Mouse (Mus musculus) skeletal muscle tissue, adult 2 months (tissue): ENCODE measurements around the gene Gjb4.

Experiments
- DNase-seq: peaks from one replicate; pipeline ENCODE4 v3.0.0-alpha.2; 2012; ENCODE audit warnings: low read depth, low spot score

Gene Gjb4

DNA sequence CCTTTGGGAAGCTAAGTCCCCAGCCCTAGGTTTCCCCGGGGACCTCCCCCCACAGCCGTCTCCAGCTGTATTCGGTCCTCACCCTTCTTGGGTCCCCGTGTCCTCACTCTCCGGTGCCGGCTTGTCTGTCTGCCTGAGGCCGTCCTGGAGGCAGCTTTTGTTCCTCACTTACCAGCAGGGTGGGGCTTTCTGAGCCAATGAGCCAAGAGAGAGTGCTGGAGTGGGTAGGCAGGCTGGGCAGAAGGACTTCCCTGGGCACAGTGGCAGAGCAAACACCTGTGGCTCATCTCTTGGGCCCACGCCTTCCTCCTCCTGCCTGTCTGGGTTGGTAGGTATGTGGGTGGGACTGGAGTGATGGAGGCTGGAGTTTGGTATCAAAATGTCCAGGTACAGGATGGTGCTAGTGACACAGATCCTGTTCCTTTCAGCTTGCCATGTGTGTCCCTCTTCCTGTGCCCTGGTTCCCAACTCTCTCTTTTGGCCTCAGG lies at the start of gene Gjb4:
Gene Gjb4 (minus strand): TSS at position 131 of the 488 bp plus-strand sequence.
- DNase-seq: no peak

DNA sequence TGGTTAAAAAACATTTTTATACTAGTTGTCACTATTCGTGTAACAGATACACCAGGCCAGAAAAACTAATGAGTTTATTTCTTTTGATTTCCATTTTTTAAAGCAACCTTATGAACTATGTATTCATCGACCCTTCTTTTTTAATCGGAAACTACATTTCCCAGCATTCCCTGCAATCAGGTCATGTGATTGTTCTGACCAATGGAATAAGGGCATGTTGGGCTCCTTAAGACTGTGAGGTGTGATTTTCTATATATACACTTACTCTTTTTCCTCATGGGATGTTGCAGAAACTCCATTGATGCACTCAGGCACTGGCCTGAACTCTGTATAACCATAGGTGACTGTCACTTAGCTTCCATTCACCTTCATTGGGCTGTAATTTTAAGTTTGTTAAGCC lies 48.7 kb upstream of the Gjb4 start:
- no peak for DNase-seq

DNA sequence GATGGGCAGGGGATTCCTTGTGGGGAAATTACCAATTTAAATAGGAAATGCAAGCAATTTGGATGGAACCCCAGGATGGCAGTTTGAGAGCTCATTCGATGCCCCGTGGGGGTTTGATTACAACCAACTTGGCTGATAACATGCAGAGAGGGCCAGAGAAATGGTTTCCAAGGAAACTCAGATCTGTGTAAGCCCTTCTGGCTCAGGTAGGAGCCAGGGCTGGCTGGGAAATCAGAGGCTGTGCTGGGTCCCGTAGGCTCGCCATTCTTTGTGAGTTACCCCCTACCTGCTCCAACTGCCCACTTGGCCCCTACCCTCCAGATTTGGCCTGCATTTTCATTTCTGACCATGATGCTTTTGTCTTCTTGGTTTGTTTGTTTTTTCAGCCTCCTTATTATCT lies 48.3 kb upstream of the Gjb4 start:
- no peak for DNase-seq

DNA sequence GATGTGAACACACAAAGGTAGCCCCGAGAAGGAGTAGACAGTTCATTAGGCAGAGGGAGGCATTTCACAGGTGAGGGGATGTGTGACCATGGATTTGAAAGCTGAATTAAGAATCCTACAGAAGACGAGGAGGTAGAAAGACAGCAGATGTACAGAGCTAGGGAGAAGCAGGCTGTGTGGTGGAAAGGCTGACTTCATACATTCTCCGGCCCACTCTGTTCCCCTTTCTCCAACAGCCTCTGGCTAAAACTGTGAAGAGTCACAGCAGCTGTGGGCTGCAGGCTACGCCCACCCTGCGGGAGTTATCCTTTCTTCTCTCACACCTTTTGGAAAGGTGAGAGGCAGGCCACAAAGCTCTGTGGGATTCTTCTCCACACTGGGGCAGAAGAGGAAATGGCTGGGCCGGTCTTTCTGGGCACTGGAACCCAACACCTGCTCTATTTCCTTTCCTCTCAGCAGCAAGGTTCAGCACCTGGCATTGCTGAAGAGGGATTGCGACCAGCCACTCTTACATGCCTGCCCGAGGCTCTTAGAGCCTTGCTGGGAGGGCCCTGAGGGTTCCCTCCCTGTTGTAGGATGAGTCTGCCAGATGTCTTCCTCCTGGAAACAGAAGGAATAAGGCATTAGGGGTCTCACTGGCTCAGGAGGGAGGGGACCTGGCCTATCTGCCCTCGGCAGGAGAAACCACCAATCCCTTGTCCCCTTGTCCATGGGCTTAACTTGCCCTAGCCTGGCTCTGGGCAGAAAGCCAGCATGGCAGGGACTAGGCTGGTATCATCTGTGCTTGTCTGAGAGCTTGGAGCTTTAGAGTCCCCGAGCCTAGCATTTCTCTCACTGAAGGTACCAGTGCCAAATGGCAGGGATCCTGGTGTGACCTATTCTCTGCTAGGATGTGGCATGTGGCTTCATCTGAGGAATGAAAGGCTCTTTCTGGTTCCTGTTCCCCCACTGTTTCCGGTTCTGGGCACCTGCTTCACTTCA lies 46.6 kb upstream of the Gjb4 start:
- DNase-seq: no peak

DNA sequence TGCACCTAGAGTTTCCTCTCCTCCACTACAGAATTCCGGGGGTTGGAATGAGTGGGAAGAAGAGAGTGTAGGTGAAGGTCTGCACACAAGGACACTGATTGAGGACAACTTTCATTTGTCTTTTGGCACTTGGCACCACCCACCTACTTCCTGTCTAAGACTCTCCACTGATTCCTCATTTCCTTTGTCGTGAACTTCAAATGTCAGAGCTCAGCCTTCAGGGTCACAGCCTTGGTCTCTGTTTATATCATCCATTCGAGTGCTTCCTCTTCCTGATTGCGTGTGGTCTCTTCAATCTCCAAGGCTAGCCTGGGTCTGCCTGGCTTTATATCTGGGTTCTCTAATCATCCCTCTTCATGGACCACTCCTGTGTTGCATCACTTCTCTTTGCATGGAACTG lies 41.7 kb upstream of the Gjb4 start:
- DNase-seq: no peak

DNA sequence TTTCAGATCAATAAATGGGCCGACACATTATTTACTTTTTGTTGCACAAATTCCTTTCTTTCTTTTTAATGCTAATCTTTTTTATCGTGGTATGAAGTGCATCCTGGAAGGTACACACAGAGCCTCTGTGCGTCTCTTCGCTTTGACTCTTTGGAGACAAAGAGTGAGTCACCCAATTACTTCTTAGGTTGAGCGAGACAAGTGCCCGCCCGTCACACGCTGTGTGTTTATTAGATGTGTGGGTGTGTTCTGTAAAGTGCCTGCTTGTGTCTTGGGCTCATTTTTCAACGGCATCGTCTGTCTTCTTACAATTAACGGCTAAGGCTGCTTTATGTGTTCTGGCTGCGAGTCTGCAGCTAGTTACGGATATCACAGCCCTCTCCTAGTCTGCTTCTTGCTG lies 35.8 kb upstream of the Gjb4 start:
- no peak for DNase-seq

DNA sequence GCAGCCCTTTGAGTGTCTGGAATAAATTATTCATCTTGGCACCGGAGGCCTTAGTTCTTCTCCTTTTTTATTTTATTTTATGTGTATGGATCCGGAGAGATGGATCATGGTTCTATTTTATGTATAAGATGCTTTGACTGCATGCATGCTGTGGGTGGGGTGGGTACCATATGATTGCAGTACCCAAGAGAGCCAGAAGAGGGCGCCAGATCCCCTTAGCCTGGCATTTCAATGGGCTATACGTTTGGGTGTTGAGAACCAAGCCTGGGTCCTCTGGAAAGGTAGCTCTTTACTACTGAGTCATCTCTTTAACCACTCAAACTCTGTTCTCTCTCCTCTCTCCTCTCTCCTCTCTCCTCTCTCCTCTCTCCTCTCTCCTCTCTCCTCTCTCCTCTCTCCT lies 23.5 kb upstream of the Gjb4 start:
- no peak for DNase-seq

DNA sequence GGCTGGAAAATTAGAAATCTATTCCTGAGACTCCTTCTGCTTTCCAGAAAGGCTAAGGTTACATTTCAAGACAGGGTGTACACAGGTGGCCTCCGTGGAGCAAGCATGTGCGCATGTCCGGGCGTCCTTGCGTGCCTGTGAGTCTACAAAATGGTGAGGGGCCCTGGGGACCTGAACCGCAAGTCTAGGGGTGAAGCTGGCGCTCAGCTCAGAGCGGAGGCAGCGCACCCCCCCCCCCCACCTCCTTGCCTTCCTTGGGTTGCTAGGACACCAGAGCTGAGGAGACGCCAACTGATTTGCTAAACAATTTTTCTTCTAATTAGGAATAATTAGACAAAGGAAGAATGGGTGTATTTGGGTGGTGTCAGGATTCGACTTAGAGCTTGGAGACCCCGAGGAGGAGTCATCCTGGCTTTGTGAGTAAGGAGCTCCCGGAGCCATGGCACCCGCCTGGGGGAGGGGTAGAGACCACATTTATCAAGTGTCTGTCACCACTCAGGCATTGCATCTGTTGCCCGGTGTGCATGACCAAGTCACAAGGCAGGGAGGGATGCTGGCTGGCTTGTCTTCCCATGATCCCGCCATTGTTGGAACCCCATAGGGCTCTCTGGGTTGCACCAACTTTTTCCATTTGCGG lies 21.8 kb upstream of the Gjb4 start:
- DNase-seq: no peak

DNA sequence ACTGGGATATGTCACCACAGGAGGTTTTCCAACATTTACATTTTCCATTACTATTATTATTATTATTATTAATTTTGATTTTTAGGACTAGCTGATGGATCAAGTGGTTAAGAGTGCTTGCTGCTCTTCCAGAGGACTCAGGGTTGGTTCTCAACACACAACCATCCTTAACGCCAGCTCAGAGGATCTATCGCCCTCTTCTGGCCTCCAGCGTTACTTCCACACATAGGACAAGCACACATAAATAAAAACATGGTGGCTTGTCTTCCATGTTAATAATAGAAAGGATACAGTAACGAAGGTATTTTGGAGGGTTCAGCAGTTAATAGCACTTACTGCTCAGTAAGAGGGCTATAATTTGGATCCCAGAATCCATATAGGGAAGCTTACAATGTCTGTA lies 20.8 kb upstream of the Gjb4 start:
- DNase-seq: no peak

DNA sequence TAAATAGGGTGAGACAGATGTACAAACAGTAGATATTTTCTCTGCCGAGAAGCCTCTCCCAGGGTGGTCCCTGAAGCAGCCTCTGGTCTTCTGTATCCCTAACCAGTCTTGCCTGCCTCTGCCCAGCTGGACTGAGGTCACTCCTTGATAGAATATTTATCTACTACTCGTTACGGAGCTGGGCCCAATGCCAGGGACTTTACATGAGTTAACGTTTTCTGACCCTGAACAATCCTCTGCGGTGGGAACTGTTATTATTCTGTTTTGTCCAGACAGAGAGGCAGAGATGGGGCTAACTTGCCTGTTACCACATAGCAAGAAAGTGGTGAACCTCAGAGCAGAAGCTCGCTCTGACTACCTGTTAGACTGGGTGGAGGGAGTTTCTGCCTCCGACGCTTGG lies 19.6 kb upstream of the Gjb4 start:
- no peak for DNase-seq

DNA sequence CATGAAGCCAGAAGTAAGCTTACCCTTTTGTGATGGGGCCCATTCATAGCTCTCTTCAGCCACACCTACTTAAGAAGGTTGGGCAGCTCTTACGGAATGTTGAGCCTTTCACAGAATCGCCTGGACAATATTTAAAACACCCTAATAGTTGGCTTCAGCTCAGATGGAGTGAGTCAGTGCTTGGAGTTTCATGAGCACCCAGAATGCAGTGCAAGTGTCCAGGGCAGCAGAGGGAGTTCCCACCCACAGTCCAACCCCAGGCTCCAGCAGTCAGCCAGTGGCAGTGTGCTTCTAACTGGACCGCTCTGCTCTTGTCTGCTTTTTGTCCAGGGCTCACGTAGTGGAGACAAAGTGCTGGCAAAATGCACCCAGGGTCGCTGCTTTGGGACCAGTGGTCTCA lies 17.7 kb upstream of the Gjb4 start:
- peak; percentile 32 for DNase-seq

DNA sequence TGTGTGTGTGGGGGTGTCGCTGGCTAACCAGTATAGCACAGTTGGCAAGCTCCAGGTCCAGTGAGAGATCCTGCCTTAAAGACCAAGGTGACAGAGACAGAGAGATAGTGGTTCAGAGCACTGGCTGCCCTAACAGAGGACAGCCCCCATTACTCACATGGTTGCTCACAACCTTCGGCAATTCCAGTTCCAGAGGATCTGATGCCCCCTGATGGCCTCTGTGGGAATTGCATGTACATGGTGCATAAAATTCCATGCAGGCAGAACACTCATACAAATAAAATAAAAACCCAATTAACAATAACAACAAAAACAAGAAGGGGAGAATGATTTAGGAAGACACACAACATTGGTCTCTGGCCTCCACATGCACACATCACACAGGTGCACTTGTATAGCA lies 16.6 kb upstream of the Gjb4 start:
- no peak for DNase-seq

DNA sequence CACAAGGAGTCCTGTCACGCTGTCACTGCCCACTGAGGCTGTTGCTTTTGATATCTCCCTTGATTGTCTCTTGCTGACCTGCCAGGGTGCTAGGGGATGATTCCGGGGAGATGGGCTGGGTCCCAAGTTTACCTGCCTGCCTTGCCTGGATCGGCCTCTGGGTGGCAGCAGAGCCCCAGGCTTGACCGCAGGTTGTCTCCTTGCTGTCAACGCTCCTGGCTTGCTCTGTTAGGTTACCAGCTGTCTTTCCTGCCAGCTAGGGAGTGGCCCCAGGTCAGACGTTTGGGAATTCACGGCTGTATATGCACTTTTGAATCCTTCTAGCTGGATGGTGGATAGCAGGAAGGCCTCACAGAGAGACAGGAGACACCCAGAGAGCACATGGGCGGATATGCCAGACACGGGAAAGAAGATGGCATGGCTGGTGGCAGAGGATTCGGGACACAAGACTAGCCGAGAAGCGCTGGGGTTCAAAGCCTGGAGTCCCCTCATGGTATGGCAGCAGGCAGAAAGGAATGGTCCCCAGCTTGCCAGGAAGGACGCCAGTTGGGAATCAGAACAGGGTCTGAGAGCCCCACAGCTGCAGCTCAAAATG lies 14.6 kb upstream of the Gjb4 start:
- DNase-seq: peak; percentile 16

DNA sequence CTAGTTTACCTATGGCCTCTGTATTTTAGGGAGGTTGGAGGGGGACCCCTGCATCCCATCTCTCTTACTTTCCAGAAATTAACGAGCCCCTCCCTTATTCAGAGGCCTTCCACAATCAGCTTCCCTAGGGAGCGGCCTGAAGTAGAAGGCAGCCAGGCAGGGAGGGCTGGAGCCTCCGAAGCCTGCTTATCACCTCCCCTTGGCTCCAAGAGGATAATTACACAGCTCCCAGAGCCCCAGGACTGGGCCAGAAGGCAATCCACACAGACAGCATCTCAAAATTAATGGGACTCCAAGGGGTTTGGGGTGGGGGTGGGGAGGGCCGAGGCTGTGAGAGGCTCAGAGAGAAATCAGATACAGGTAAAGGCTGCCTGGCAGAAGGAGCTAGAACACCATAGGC lies 12.0 kb upstream of the Gjb4 start:
- no peak for DNase-seq

DNA sequence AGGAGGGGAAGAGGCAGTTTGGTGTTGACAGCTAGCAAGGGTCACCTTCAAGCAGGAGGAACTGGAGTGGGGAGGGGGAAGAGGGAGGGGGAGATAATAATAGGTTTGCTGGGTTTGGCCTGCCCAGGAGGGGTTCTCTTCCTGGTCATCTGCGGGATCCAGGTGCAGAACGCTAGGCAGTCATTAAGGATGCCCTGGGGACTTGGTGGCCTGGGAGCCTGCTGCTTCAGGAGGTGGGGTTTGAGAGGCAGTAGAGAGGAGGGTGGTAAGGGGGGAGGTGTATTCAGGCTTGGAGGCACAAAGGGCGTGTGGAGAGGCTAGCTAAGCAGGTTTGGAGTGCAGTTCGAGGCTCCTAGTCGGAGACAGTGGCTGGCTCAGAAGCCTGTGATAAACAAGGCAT lies 11.6 kb upstream of the Gjb4 start:
- no peak for DNase-seq

DNA sequence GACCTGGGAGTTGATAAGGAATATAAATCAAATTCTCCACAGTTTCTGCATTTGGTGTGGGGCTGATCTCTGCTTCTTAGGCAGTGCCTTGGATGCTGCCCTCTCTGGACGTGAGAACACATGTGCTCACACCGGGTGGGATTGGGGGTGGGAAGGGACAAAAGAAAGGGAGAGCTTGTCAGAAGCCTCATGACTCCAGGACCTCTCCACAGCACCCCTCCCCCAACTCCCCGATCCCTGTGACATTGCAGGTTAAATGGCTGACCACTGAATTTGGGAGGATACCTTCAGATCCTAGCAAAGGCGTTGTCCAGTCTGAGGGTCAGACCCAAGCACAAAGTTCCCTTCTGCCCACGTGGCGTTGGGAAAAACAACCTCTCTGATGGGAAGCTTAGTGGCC lies 10.6 kb upstream of the Gjb4 start:
- DNase-seq: no peak

DNA sequence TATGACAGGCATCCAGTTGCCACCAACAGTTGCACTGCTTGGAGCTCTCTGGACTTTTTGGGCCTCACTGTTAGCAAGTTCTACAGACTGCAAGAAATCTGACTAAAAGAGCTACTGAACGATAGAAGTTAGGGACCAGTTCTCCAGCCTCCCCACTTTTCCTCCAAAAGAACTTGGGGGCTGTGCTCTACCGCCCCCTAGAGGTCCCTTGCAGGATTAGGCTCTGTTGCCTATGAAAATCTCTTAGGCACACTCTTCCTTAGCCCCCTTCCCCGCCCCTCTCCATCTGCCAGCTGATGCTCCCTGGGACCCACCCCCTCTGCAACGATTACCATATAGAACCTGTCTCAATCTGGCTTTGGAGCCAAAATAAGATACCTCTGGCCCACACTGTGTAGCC lies 9.4 kb upstream of the Gjb4 start:
- no peak for DNase-seq

DNA sequence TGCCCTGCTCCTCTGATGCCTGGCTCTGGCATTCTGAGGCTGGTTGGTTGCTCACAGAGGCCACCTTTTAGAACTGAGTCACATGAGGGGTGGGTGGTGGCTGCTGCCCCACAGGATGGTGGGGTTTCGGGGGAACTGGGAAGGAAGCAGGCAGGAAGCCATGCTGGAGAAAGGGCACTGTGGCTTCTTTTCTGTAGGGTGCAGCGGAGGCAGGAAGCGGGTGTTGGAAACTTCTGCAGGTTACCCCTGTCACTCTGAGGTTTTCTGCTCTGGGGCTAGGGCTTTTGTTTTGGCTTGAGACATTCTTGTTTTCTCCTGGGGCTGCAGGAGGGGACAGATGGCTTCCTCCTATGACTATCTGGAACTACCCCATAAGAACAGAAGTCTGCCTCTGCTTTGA lies 8.6 kb upstream of the Gjb4 start:
- DNase-seq: no peak

DNA sequence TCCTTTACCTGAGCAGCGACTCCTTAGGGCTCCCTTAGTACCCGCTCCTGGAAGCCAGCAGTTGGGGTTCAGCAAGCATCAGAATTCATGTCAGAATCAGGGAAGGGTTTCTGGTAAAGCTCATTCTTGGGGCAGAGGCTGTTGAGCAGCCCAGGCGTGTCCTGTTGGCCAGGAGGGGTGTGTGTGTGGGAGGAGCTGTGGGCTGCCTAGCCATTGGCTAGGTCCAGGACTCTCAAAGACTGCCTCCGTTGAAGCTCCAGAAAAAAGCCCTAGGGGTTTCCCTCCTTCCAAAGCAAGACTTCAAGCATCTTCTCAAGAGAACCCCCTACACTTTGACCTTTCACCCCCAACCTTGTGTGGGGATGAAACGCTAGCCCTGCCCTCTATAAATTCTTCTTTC lies 4.1 kb upstream of the Gjb4 start, which contains the start of gene Gjb5:
Gene Gjb5 (minus strand): TSS at position 164 of the 400 bp plus-strand sequence.
- DNase-seq: no peak

DNA sequence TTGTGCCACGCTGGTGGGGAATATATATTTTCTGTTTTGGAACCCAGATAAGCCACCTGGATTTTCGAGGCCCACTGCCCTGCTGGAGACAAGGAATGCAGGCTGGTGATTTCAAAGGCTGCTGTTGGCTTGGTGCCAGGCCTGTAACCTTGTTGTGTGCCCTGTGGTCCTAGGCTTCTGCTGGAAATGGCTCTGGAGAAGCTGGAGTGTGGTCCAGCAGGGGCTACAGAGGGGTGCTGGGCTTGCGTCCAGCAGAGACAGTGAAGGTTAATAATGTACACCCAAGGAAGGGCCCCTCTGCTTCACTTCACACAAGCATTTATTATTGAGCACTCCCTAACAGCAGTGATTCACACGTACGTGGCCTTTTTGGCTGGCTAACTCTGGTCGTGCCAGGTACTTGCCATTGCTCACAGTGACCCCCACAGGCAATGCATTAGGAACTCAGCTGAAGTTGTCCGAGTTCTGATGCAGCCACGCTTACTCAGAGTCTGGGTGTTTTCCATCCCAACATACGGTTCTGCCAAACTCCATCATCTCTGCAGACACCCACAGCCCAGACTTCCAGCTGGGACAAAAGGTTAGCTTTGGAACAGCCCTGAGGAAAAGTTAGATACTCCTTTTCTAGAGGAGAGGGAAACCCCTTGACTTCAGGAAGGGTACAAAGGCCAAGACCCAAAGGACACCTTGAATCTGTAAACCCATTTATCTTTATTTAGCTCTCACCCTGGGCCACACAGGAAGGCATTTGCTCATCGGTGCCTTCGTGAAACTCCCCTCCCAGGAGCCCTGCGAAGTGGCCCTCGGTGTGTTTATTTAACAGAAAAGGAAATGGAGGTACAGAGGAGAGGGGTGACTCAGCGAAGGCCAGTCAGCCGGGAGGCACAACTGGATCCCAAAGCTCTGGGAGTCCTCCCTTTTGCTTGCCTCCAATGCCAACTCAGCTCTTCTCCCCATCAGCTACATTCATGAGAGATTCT lies 915 bp upstream of the Gjb4 start:
- no peak for DNase-seq

DNA sequence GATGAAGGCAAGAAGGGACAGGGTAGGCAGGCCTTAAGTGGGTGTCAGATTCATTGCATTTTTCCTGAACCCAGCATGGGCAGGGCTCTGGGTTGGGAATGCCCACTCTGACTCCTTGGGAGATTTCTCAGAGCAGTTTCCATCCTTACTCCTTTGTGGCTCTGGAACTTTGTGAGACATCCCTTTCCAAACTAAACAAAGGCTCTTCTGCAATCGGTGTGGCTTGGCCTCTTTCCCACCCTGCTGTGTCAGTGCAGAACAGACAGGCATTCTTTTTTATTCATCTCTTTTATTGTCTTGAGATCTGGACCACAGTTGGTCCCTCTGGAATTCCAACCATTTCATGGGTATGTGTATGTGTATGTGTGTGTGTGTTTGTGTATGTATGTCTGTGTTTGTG lies 1.3 kb downstream of the Gjb4 start:
- DNase-seq: no peak
